Mouse (Mus musculus) cortical plate, adult 2 months (tissue): ENCODE measurements at regions not wholly inside any gene's neighbourhood (a gene's known extent, or its start where the extent isn't known, plus 50 kb on each side); places are given as distances from the start of the nearest gene placed in this dataset.

Experiments
- CTCF ChIP-seq: fragments of 200-500 bp; IDR thresholded peaks from 2 replicates; pipeline ENCODE4 v1.5.1; 2011; ENCODE audit warnings: mild to moderate bottlenecking, control low read depth, low read length; ENCODE audit not compliant: insufficient read depth; ENCODE audit errors: extremely low read depth
- POLR2A ChIP-seq: fragments of 200-500 bp; IDR thresholded peaks from 2 replicates; pipeline ENCODE4 v1.6.1; 2011; ENCODE audit warnings: mild to moderate bottlenecking, low read length, control low read depth; ENCODE audit not compliant: insufficient read depth; ENCODE audit errors: extremely low read depth

DNA sequence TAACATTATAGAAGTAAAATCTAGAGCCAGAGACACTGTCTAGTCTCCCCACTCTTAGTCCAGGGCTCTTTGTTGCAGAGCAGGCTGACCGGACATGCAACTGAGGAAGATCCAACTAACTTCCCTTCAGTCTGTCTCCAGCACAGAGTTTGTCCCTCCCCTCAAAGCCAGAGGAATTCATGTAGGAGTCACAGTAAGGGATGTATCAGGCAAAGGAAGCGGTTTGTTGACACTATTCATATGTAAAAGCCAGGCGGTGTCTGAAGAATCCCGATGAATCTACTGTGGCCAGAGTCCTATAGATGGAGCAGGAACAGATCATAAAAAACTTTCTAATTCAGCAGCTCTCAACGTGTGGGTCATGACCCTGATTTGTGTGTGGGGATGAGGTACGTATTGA lies 179.7 kb upstream of the Foxn2 start:
- no peak for TF ChIP-seq CTCF
- no peak for TF ChIP-seq POLR2A
